Mouse (Mus musculus) hindbrain, embryonic 14.5 days (tissue): ENCODE results near the gene Prokr1. TPM values are rescaled to one million over a fixed set of nuclear protein-coding genes. Genes with fewer than 3 reads are reported as not detected.

Experiments
- ATAC-seq: fragments of 200-750 bp; cut with Nextera tagmentation; 2 replicates; pipeline ENCODE4 v1.8.0; 2017; ENCODE audit warnings: moderate number of reproducible peaks, mild to moderate bottlenecking, moderate TSS enrichment, moderate library complexity; ENCODE audit not compliant: low FRiP score
- DNase-seq: peaks from one replicate; pipeline ENCODE4 v3.0.0-alpha.2; 2015; ENCODE audit warnings: low spot score
- H3K27ac ChIP-seq: fragments of 300-500 bp; sonication (generic); 2 replicates; pipeline ENCODE4 v1.5.1; 2014; ENCODE audit warnings: mild to moderate bottlenecking, moderate library complexity
- H3K27me3 ChIP-seq: fragments of 300-500 bp; sonication (generic); 2 replicates; pipeline ENCODE4 v1.6.1; 2014; ENCODE audit warnings: mild to moderate bottlenecking, low read length, mixed read lengths; ENCODE audit not compliant: control insufficient read depth, insufficient read depth
- H3K36me3 ChIP-seq: fragments of 300-500 bp; sonication (generic); replicated peaks from 2 replicates; pipeline ENCODE4 v1.6.1; 2014; ENCODE audit not compliant: control insufficient read depth, insufficient read depth
- H3K4me1 ChIP-seq: fragments of 300-500 bp; sonication (generic); replicated peaks from 2 replicates; pipeline ENCODE4 v1.6.1; 2014; ENCODE audit warnings: antibody characterized with exemption, low read length, mixed read lengths; ENCODE audit not compliant: control insufficient read depth, insufficient read depth
- H3K4me2 ChIP-seq: fragments of 300-500 bp; sonication (generic); replicated peaks from 2 replicates; pipeline ENCODE4 v1.6.1; 2014; ENCODE audit warnings: mild to moderate bottlenecking, moderate library complexity
- H3K4me3 ChIP-seq: fragments of 300-500 bp; sonication (generic); replicated peaks from 2 replicates; pipeline ENCODE4 v1.5.1; 2014; ENCODE audit warnings: mild to moderate bottlenecking, low read length
- H3K9ac ChIP-seq: fragments of 300-500 bp; sonication (generic); 2 replicates; pipeline ENCODE4 v1.6.1; 2014
- H3K9me3 ChIP-seq: fragments of 300-500 bp; sonication (generic); 2 replicates; pipeline ENCODE4 v1.6.1; 2016; ENCODE audit warnings: low read length; ENCODE audit not compliant: control insufficient read depth
- WGBS: fragments of 180-500 bp; shearing (Covaris S2); extraction: QIAGEN DNeasy Blood & Tissue Kit; methylation state at CpG from one replicate; pipeline ENCODE4 v1.1.7; 2014; 5-methylcytosine and 5-hydroxymethylcytosine counted together
- polyA plus RNA-seq: library from polyadenylated mRNA; unstranded; fragments of >200 nt; fragmentation: Nextera tagmentation; extraction: Ambion mirVana; gene quantifications from 2 replicates; pipeline ENCODE4 v1.2.1, GENCODE M21; 2014

The Prokr1 gene
- polyA plus RNA-seq, 1 experiment from 2014 or later = 1.7 TPM

DNA sequence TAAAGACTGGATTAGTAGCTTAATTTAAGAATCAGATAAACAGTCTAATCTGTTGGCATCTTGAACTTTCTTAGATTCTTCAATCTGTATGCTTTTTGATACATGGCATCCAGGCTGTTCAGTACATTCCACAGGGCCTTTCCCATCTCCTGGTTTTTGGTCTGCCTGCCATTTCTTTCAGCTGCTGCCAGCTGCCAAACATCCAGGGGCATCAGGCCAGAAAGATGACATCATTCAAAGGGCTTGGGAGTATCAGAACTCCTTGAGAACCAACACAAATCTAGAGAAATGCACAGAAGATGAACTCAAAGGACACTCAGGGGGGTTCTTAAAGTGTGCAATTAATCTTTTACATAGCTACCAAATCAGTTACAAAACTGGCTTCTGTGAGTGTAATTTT lies 9.3 kb upstream of the Prokr1 start:
- Histone ChIP-seq H3K4me2 (no peak overlapping the region), H3K4me3 (no peak overlapping the region), H3K27me3 (no peaks in the 10 kb centered on the region), H3K9me3 (no peaks in the 10 kb centered on the region), H3K27ac (no peak overlapping the region), H3K36me3 (no peaks in the 10 kb centered on the region), H3K9ac (no peak overlapping the region), H3K4me1 (no peaks in the 10 kb centered on the region)
- ATAC-seq = no peak
- peak; percentile 59 for DNase-seq

GRCm38 (mm10) chr6:87597116-87597833 lies 6.7 kb upstream of the Prokr1 start:
- H3K9me3 ChIP-seq = no peaks in the 10 kb centered on the region
- H3K4me3 ChIP-seq = no peak overlapping the region
- H3K27me3 ChIP-seq = no peaks in the 10 kb centered on the region
- no peaks in the 10 kb centered on the region for H3K36me3 ChIP-seq
- no peaks in the 10 kb centered on the region for H3K4me1 ChIP-seq
- no peak overlapping the region for H3K9ac ChIP-seq
- peak; percentile 84 for ATAC-seq
- H3K4me2 ChIP-seq = no peak overlapping the region
- no peak overlapping the region for H3K27ac ChIP-seq
- WGBS = 31% methylated on average over 10 of the region's 10 CpGs
- peak; percentile 54 for DNase-seq

- DNase-seq (no peak), ATAC-seq (no peak)
- no peak overlapping the region for H3K9ac ChIP-seq
- WGBS = 78% methylated on average over 6 of the region's 6 CpGs
- H3K27me3 ChIP-seq = no peaks in the 10 kb centered on the region
- H3K4me2 ChIP-seq = no peak overlapping the region
- H3K9me3 ChIP-seq = no peaks in the 10 kb centered on the region
- H3K4me1 ChIP-seq = peaks cover 11% of the 10 kb centered on the region
- H3K27ac ChIP-seq = no peak overlapping the region
- no peak overlapping the region for H3K4me3 ChIP-seq
- no peaks in the 10 kb centered on the region for H3K36me3 ChIP-seq
Measured at GRCm38 (mm10) chr6:87594188-87594587, 3.6 kb upstream of the Prokr1 start.

DNA sequence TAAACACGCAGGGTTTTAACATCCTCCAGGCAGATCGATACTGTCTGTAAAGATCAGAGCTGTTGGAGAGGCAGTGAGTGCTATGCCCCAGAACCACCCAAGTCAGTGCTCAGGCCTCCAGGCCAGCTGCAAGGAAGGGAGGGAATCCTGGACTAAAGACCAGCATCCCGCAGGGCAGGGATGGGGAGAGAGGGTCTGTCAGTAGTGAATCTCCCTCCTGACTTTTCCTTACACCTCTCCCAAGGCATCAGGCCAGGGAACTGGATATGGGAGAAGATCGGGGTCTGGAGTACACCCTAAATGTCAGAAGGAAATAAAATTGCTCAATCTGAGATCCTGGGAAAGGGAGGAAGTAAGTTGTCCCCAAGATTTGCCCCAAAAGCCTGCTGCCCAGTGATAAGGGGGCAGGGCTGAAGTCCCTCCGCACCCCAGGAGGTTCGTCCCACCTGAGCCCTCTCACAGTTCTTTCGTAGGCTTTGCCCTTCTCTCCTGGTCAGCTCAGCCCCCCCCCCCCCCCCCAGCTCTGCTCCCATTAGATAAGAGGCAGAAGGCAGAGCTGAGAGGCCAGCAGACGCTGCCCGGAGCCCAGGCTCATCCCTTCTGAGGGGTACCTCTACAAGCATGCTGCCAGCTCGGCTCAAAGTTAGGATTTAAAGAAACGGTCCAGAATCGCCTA lies 687 bp downstream of the Prokr1 start:
- no peaks in the 10 kb centered on the region for H3K9me3 ChIP-seq
- no peak for ATAC-seq
- H3K27ac ChIP-seq = no peak overlapping the region
- no peak for DNase-seq
- peaks cover 11% of the 10 kb centered on the region for H3K4me1 ChIP-seq
- peak overlapping the region; percentile 56 for H3K9ac ChIP-seq
- H3K4me3 ChIP-seq = peak overlapping the region; percentile 49
- peak overlapping the region; percentile 96 for H3K4me2 ChIP-seq
- WGBS = 13% methylated on average over 12 of the region's 12 CpGs
- no peaks in the 10 kb centered on the region for H3K27me3 ChIP-seq
- H3K36me3 ChIP-seq = no peaks in the 10 kb centered on the region

GRCm38 (mm10) chr6:87583991-87584390 lies 6.6 kb downstream of the Prokr1 start:
- no peak overlapping the region for H3K4me3 ChIP-seq
- no peaks in the 10 kb centered on the region for H3K9me3 ChIP-seq
- H3K4me1 ChIP-seq = no peaks in the 10 kb centered on the region
- 85% methylated on average over 7 of the region's 7 CpGs for WGBS
- DNase-seq (no peak), ATAC-seq (no peak)
- H3K27ac ChIP-seq = no peak overlapping the region
- no peaks in the 10 kb centered on the region for H3K36me3 ChIP-seq
- H3K27me3 ChIP-seq = no peaks in the 10 kb centered on the region
- no peak overlapping the region for H3K9ac ChIP-seq
- H3K4me2 ChIP-seq = no peak overlapping the region

DNA sequence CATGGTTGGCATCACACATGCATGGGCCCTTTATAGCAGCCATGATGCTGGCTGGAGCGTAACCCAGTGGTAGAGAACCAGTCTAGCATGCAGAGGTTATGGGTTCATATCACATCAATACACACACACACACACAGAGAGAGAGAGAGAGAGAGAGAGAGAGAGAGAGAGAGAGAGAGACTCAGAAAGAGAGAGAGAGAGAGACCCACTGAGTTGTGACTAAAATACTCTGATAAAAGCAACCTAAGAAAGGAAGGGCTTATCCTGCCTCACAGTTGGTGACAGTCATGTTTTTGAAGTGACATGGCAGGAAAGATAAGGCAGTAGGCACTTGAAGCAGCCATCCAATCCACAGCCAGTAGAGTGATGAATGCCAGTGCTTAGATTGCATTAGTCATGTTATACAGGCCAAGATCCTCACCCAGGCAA lies 7.3 kb downstream of the Prokr1 start:
- Histone ChIP-seq H3K27ac (no peak overlapping the region), H3K4me3 (no peak overlapping the region), H3K9ac (no peak overlapping the region), H3K36me3 (no peaks in the 10 kb centered on the region), H3K4me2 (no peak overlapping the region), H3K9me3 (no peaks in the 10 kb centered on the region), H3K27me3 (no peaks in the 10 kb centered on the region), H3K4me1 (no peaks in the 10 kb centered on the region)
- ATAC-seq (no peak), DNase-seq (no peak)
- WGBS = 91% methylated on average over 1 of the region's 1 CpGs

- 75% methylated on average over 6 of the region's 6 CpGs for WGBS
- Histone ChIP-seq H3K27ac (no peak overlapping the region), H3K36me3 (no peaks in the 10 kb centered on the region), H3K4me3 (no peak overlapping the region), H3K9me3 (no peaks in the 10 kb centered on the region), H3K9ac (no peak overlapping the region), H3K4me2 (no peak overlapping the region), H3K27me3 (no peaks in the 10 kb centered on the region), H3K4me1 (no peaks in the 10 kb centered on the region)
- ATAC-seq (no peak), DNase-seq (no peak)
Measured at GRCm38 (mm10) chr6:87582456-87582855, 8.1 kb downstream of the Prokr1 start.

GRCm38 (mm10) chr6:87581581-87581980 lies 9.0 kb downstream of the Prokr1 start:
- no peak overlapping the region for H3K4me2 ChIP-seq
- H3K27ac ChIP-seq = no peak overlapping the region
- 93% methylated on average over 18 of the region's 18 CpGs for WGBS
- DNase-seq (no peak), ATAC-seq (no peak)
- no peaks in the 10 kb centered on the region for H3K4me1 ChIP-seq
- H3K9ac ChIP-seq = no peak overlapping the region
- H3K4me3 ChIP-seq = no peak overlapping the region
- no peaks in the 10 kb centered on the region for H3K9me3 ChIP-seq
- H3K27me3 ChIP-seq = no peaks in the 10 kb centered on the region
- no peaks in the 10 kb centered on the region for H3K36me3 ChIP-seq

DNA sequence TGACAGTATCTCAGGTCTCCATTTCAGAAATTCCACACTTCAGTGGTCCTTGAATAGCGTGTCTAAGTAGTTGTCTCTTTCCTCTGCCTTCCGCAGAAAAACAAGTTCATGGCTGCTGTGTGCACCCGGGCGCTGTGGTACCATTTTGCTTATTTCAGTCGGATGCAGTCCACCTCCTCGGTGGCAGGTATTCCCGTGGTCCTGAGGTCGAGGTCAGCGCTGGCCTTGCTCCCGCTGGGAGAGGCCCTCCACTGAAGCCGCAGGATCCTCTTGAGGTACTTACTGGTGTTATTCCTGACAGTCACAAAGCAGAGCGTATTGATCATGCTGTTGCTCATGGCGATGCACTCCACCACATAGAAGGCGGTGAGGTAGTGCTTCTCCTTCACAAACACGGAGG lies 9.5 kb downstream of the Prokr1 start:
- Histone ChIP-seq H3K27me3 (no peaks in the 10 kb centered on the region), H3K9me3 (no peaks in the 10 kb centered on the region), H3K36me3 (no peaks in the 10 kb centered on the region), H3K27ac (no peak overlapping the region), H3K4me1 (no peaks in the 10 kb centered on the region), H3K9ac (no peak overlapping the region), H3K4me3 (no peak overlapping the region), H3K4me2 (no peak overlapping the region)
- 82% methylated on average over 15 of the region's 15 CpGs for WGBS
- no peak for ATAC-seq
- DNase-seq = no peak
